Mouse (Mus musculus) gastrocnemius, postnatal 25 days (tissue): ENCODE measurements around the gene Rnf145. TPM values are rescaled to one million over a fixed set of nuclear protein-coding genes. Genes with fewer than 3 reads are reported as not detected.

ENCODE experiments used
- DNase-seq: peaks from one replicate; pipeline ENCODE4 v3.0.0; 2022
- long read RNA-seq, 2 experiments: library from polyadenylated mRNA; stranded (forward); transcript quantifications; one replicate each; pipeline ENCODE4 v2.0.0; 2021
- total RNA-seq, 2 experiments: library from RNA; stranded (reverse); gene quantifications; 1 replicate in 1 of 2; 2 replicates in 1 of 2; pipeline ENCODE4 v1.2.3; 2021

The Rnf145 gene
- 10 to 100 TPM in 1 of 2 experiments, 1 to 10 TPM in 1; 8.1 to 10.9 TPM for total RNA-seq
- long read RNA-seq, experiment 1, partial matches to known transcripts, result 0 of 4 reads
- long read RNA-seq, experiment 1, other reads (novel, unspliced or antisense), result 1 of 4 reads
- long read RNA-seq, experiment 2, transcript Rnf145-201 (11 exons, 3,570 nt), result major isoform, 6 of 9 reads
- long read RNA-seq, experiment 2, partial matches to known transcripts, result 0 of 9 reads
- long read RNA-seq, experiment 2, other reads (novel, unspliced or antisense), result 3 of 9 reads

DNA sequence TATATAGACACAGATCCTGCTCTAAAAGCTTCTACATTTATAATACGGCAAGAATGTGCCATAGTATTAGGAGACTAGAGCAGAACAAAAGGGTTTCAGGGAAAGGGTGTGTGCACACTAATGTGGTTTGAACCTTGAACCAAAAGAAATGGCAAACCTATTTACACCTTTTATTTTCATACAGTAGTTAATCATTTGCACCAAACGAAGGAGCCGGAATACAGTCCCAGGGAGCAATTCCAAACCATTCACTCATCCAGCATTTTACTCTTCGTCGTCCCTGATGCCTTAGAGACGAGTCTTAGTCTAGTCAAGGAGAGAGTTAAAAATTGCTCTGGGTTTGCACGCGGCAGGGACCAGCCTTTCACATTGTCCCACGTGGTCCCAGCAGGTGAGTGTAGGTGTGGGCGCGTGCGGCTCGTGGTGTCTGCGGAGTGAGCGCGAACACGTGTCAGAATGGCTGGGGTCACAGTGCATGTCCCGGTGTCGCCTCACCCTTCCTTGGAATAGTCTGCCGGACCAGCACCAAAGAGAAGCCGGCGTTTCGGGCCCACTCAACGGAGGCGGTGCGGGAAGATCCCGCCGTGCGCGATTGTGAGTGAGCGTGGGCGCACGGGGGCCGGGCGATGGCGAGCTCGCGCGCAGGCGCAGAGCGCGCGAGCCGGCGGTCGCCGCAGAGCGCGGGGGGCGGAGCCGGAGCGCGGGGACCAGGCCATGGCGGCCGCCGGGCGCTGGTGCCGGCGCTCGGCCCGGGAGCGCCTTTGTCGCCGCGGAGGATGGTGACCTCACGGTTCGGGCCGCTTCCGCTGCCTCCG is at the start of gene Rnf145:
TSS of gene Rnf145 (plus strand) at position 684 of the 815 bp plus-strand sequence.
- DNase-seq, result peak; percentile 72

DNA sequence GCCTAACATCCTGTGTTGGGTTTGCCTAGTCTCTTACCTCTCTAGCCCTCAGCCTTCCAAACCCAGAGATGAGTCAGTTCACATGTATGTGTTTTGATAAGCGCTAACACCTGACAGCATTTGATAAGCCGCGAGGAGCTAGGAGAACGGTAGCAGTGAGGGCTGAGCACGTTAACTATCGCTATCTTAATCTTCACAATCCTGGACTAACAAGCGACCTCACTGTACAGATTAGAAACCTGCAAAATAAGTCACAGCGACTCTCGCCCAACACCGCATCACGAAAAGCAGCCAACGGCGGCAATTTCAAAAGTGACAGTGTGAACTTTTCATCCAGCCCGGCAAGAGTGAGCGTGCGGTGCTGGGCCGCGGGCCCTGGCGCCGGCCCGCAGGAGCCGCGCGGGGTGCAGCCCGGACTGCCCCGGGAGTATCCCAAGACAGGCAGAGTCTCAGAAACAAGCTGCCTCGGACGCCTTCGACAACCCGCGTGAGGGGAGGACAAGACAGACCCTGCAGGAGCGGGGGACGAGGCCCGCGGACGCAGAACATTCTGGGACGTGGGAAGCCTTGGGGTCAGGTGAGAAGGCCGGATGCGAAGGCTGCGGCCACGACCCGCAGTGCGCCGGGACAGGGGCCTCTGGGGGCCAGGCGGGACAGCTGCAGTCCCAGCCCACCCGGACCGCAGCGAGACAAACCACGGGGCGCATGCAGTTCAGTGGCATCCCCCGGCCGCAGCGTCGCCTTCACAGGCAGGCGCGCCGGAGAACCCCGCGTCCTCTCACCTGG is 48.9 kb upstream of the Rnf145 start:
- no peak for DNase-seq

DNA sequence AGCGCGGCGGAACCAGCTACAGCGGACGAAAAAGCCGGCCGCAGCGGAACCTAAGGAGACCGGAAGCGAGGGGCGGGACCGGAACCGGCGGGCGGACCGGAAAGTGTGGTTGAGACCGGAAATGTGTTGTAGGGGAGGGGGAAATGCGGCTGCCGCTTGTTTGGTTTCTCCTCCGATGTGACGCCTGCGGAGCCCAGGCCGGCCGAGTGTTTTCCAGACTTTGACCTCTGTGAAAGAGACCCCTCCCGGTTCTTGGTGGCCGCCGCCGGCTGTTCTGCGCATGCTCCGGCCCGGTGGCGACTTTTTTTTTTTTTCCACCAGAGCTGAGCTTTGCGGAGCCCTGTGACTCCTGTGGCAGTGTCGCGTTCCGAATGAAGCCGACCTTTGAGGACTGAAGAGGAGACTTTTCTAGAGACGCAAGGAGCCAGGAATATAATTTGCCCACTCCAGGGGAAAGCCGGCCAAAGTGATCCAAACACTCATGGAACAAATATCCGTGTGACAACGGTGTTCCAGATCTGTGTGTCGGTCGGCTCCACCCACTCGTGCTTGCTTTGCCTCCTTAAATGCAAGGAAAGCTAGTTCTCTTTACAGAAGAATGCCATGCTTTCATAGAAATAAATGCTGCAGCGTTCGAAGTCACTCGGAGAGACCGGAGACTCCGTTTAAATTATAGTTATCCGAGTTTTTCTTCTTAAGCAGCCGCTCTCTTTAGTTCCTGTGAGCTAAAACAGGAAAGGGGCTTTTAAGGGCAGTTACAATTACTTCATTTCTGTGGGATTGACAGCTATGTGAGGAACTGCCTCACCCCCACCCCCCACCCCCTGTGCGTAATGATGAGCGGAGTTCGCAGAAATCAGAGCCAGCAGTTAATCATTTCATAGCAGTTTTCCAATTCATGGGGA is 48.1 kb upstream of the Rnf145 start, which contains the start of gene Ublcp1:
TSS of gene Ublcp1 (minus strand) at position 67 of the 905 bp plus-strand sequence.
- DNase-seq, result peak; percentile 91

DNA sequence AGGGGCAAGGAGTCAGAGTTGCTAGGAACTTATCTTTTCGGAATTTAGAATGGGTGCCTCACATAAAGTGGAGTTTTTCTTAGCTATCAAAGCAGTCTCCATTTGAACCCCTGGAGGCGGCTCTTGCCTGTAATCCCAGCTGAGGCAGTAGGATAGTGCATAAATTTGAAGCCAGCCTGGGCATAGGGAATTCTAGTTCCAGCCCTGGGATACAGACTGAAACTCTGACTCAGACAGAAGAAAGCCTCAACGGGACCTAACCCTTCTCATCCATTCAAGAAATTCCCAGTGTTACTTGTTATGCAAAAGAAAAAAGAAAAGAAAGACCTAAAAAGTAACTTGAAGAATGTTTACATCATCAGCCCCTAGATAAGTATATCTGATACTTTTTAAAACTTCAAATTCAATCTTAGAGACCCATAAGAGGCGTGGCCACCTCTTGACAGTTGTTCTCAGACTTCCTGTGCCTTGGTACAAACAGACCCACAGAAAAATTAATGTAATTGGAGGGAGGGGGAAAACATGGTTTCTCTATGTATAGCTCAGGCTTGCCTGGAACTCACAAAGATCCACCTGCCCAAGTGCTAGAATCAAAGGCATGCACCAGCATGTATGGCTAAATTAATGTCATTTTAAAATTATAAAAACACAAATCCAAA is 47.3 kb upstream of the Rnf145 start:
- no peak for DNase-seq

DNA sequence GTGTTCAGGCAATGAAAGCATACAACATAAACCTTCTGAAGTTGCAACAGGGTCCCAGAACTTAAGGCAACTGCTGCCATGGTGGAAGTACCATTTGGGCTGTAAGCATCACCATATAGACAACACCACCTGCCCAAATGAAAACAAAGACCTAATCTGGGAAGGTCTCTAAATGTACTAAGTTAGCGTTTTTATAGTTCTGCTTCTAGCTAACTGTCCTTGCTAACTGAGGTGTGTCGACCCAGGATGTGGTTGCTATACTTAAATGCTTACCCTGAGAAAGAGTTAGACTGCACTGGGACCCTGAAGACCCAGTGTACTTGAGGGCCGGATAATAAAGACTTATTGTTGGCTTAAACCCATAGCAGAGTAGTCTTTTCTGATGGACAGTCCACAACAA is 43.3 kb upstream of the Rnf145 start:
- DNase-seq, result no peak

DNA sequence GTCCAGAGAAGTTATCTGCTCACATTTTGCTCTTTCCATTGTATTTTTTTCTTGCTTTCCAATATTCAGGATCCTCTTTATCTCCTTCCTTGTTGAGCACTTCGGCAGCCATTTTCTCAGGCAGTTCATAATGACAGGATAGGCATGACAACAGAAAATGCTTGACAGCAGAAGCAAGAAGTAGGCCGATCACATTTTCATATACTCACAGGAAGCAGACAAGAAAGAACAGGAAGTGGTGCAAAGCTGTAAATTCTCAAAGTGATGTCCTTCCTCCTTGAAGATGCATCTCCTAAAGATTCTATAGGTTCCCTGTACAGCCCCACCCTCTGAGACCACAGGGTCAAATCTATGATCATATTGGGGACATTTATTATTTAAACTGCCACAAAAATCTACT is 42.3 kb upstream of the Rnf145 start:
- DNase-seq, result no peak

DNA sequence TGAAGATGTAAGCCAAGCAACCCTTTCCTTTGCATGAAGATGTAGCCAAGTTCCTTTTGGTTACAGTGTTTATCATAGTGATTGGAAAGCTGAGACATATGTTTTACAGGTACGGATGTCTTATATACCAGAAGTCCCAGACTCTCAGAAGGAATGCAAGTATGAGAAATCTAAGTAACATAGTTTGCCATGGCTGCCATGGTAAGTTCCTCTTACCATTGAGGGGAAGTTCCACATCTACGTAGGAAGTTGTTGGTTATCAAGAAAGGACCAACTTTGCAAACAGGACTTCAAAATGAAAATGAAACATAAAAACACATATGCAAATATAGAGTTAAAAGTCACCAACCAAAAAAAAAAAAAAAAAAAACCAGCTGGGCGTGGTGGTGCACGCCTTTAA is 40.4 kb upstream of the Rnf145 start:
- DNase-seq, result no peak

DNA sequence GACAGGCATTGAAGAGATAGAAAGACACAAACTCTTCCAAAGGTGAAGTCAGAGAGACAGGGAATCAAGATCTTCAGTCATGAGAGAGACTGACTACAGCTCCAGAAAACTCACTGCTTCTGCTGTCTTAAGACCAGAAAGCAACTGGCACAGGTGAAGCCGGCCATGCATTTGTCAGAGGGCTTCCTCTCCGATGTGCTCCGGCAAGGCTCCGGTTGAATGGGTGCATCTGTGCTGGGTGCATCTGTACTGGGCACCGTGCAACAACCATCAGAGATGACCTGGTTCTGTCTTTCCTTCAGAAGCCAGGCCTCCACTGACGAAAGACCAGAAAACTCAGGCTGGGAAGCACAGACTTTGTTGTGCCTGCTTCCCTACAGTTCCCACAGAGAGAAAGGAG is 38.5 kb upstream of the Rnf145 start:
- DNase-seq, result no peak

DNA sequence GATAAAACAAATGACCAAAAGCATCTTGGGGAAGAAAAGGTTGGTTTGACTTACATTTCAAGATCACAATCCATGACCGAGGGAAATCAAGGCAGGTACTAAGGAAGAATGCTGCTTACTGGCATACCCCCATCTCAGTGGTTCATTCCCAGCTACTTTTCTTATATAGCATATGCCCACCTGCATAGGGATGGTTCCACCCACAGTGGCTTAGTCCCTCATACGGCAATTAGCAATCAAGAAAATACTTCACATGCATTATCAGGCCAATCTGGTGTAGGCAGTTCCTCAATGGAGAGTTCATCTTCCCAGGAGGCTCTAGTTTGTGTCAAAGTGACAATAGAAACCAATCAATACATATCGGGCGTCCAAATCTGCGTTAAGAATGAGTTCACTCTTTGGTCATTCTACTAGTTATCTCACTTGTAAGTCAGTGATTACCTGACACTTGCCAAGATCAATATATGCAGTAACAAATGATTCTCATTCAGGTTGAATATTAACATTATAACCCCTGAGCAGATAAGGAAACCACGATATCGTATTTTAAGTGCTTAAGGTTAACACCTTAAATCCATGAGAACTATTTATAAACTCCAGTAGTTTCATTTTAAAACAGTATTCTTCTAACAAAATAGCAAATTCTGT is 33.6 kb upstream of the Rnf145 start:
- DNase-seq, result no peak

DNA sequence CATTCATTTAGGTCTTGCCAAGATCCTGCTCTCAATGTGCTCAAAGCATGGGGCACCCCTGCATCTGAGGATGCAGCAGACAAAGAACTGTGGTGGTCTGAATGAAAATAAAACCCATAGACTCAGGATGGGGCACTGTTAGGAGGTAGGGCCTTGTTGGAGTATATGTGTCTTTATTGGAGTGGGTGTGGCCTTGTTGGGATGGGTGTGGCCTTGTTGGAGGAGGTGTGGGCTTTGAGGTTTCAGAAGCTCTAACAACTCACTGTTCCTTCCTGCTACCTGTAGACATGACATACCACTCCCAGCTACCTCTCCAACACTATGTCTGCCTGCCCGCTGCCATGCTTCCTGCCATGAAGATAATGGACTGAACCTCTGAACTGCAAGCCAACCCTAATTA is 29.6 kb upstream of the Rnf145 start:
- DNase-seq, result no peak

DNA sequence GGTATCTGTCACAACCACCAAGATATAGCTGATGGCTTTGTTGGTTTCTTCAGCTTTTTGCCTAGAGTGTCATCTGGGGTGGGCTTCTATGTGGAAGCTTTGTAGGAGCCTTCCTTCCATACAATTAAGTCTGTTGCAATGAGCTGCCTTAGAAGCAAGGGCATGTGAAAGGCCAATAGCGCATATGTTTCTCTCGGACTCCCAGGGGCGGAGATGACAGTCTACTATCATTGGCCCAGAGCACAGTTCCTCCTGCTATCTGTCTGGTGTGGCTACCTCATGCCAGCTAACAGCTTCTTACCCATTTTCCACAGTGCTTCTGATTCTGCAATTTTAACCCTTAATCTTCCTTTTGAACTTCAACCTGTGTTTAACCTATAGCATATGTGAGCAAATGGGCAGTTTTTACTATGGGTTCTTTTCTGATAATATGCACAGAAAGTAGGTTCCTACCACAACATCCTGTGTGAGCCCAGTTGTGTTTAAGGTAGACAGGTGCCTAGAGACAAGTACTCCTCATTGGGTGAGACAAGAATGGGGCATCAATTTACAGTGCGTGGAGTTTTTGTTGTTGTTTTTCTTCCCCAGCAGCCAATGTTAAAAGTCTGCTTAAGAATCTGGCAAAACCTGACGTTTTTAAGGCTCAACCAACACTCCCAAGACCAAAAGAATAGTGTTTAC is 24.0 kb upstream of the Rnf145 start:
- DNase-seq, result no peak

DNA sequence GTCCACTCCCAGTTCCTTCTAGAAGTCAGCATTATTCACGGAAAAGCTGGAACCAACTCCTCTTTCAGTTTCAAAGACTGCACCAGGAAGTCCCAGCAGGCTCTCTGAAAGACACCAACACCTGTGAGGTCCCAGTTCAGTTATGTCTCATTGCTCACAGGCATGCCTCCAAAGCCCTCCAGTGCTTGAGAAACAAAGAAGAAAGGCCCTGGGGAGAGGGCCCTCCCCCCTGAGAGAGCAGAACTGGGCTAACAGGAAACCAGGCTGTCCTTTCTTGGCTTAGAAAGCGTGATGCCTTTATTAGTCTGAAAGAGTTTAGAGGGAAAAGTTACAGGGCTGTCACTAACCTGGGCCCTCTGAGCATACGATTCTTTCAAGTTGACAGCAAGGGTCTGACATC is 22.5 kb upstream of the Rnf145 start:
- DNase-seq, result peak; percentile 30

DNA sequence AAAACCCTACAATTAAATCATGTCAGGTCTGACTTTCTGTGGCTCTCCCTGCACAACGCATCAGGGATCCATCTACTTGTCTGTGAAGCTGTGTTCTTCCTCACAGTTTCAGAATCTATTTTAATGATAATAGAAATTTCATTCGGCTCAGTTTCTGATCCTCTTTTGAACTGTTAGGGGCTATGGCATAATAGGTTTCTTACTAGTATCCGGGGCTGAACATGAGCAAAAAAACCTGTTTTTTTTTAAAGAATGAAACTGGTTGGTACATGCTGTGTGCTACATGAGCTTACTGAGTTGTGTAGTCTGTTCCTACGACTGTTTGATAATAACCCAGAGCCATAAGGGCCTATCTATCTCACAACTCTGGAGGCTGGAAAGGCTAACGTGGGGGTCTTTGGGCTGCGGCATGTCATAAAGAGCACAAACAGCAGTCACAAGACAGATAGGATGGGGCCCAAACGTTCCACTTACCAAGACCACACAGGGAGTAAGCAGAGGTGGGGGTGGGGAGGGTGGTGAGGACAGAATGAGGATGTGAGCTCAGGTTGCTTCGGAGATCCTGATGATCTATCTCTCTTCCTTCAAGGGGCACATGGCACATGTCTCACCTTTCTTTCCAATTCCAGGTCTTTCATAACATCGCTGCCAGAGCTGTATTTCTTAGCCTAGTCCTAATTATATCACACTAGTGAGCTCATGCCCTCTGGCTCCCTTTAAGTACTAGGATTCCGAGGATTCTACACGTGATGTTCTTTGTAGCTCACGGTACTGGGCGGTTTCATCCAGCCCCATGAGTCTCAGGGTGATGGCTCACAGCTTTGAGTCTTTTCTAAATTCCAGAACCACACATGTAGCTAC is 20.1 kb upstream of the Rnf145 start:
- DNase-seq, result no peak

DNA sequence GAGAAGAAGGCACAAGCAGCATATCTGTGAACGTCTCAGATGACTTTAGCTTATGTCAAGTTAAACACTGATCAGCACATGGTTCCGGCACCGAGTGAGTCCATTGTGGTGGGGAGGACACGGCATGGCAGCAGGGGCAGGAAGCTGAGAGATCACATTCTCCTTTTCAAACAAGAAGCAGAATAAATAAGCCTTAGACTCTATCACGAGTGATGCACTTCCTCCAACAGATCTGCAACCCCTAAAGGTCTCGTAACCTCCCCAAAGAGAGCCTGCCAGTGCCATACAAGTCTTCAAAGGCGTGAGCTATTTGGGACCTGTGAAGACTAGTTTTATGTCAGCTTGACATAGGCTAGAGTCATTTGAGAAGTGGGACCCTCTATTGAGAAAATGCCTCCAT is 17.8 kb upstream of the Rnf145 start:
- DNase-seq, result no peak

DNA sequence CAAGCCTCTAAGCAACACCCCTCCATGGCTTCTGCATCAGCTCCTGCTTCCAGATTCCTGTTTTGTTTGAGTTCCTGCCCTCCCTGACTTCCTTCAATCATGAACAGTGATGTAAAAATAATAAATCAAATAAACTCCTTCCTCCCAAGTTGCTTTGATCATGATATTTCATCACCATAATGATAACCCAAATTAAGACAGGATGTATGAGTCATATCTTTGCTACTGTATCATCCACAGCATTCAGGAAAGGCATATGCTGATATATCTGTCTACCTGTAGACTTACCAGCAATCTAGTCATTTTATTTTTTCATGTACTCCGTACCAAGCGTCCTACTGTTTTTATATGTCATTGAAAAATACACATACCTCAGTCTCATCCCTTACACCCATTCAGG is 17.3 kb upstream of the Rnf145 start:
- no peak for DNase-seq

DNA sequence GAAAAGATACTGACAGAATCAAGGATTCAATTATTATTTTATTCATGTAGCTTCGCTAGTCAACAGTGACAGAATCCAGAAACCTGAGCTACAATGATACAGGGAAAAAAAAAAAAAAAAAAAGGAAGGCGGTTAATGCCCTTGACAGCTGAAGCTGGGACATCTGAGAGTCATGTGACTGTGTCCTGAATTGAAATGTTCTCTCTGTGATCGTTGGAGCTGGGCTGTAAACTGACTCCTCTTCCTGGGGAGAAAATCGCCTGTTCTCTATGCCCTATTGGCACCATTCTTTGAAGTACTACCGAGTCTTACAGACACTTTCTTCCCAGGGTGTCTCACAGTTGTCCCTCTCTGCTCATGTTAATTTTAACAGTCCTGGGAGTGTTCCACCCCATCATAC is 15.8 kb upstream of the Rnf145 start:
- no peak for DNase-seq

DNA sequence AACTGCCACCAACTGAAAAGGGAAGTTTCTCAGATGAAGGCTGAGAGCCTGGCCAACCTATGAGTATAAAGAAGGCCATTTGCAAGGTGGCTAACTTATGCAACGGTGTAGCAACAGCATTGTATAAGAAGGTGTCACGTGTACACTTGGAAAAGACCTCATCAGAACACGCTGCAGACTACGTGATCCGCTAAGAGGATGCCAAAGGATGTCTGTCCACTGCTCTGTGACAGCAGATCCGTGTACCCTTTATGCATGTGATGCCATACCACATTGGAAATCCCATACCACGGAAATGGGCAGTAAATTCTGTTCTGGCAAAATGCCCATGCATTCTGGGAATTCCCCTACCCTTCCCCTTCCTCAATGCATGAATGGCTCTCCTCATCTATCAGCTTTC is 14.6 kb upstream of the Rnf145 start:
- DNase-seq, result no peak

DNA sequence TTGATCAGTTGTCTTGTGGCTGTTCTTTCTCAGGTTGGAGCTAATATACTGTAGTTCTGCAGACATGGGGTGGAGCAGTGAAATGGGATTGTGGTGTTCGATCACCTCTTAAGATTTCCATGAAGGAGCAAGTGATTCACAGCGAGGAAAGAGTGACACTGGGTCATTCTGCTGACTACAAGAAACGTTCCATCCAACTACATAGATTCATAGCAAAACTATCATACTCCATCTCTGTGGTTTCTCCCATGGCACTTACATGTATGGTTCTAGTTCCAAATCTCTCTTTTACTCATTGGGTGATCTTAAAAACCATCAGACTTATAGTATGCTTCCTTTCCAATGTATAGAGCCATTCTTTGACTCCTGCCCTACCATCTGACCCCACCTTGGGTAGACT is 14.0 kb upstream of the Rnf145 start:
- DNase-seq, result no peak

DNA sequence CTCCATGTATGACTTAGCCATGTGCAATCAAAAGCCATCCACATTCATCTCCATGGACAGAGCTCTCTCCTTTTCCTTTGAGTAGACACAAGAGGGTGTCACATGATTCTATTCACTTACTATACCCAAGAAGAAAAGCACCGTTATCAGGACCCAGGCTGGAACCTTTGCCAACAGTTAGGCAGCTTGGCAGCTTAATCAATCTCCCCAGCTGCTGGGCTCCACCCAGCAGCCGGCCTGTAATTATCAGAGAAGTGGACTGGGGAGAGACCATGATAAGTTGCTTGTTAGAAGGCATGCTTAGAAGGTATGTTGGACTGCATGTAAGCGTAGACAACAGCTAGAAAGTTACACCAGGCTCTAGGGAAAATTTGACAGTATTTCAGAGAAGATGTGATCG is 9.9 kb upstream of the Rnf145 start:
- no peak for DNase-seq
